Mouse (Mus musculus): ENCODE results near the gene Olfr325. TPM values are rescaled to one million over a fixed set of nuclear protein-coding genes. Genes with fewer than 3 reads are reported as not detected.
"Not testable (repeated sequence)": the region's sequence is repeated elsewhere in the genome, so short reads cannot be mapped to it uniquely, and the experiment has no call there.

Olfr325 gene
- total RNA-seq (2015; ENCODE audit: low replicate concordance) (not detected in 2 replicates), total RNA-seq (2017; ENCODE audit: low replicate concordance) (not detected in 2 replicates)

DNA sequence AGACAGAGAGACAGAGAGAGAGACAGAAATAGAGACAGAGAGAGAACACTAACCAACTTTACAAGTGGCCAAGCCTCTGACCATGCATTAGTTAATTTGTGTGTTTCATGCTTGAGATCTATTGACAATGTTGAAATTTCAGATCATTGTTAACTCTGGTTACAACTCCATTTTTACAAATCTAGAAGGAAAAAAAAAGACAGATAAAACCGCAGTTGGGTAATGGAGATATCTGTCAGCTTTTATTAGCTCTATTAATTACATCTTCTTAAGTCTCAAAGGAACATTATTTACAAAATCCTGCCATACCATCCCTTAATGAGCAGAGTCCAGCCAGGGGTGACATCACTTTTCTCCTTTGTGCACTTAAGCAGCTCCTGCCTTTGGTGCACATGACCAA, at the start of gene Olfr325:
Olfr325 (plus strand) TSS at position 301 of the 400 bp plus-strand sequence.
- ATAC-seq (replicated peaks; ENCODE audit: low FRiP score, poor library complexity, severe bottlenecking) = no peak

DNA sequence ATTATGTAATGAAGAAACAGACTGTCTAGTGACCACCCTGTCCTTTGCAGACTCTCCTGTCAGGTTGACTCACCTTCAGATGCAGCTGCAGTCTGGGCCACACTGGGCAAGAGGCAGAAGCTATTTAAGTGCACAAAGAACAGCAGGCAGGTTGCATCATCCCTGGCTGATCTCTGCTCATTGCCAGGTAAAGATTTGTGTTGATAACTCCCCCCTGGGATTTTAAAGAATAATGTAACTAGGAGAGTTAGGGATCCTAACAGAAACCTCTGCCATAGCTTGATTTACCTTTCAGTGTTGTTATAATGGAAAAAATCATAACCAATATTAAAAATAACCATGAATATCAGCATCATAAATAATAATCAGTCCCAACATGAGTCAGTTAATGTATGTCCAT, 42.8 kb upstream of the Olfr325 start, which contains the start of gene Olfr330:
Olfr330 (minus strand) TSS at position 101 of the 400 bp plus-strand sequence.
- ATAC-seq (replicated peaks; ENCODE audit: low FRiP score, poor library complexity, severe bottlenecking) = not testable (repeated sequence)

DNA sequence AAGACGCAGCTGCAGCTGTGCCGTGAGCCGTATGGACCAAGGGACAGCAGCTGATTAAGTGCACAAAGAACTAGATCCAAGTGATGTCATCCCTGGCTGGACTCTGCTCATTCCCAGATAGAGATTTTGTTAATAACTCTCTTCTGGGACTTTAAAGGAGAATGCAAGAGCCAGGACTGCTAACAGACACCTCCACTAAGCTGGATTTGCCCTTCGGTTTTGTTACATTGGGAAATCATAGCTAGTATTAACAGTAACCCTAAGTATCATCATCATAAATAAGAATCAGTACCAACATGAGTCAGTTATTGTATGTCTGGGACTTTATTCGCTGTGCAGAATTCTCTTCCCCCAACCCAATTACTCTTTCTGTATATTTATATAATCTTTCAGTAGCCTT, 31.2 kb upstream of the Olfr325 start, which contains the start of gene Olfr329-ps:
Olfr329-ps (minus strand) TSS at position 101 of the 400 bp plus-strand sequence.
- ATAC-seq (replicated peaks; ENCODE audit: low FRiP score, poor library complexity, severe bottlenecking) = no peak

DNA sequence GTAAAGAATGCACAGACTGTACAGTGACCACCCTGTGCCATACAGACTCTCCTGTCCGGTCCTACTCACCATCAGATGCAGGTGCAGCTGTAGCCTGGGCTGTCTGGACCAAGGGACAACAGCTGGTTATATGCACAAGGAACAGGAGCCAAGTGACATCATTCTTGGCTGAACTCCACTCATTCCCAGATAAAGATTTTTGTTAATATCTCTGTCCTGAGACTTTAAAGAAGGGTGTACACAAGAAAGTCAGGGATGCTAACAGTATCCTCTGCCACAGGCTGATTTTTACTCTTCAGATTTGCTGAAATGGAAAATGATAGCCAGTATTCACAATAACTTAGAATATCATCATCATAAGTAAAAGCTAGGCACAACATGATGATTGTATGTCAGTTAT, 22.0 kb upstream of the Olfr325 start, which contains the start of gene Olfr328:
Olfr328 (minus strand) TSS at position 101 of the 400 bp plus-strand sequence.
- ATAC-seq (replicated peaks; ENCODE audit: low FRiP score, poor library complexity, severe bottlenecking) = no peak

DNA sequence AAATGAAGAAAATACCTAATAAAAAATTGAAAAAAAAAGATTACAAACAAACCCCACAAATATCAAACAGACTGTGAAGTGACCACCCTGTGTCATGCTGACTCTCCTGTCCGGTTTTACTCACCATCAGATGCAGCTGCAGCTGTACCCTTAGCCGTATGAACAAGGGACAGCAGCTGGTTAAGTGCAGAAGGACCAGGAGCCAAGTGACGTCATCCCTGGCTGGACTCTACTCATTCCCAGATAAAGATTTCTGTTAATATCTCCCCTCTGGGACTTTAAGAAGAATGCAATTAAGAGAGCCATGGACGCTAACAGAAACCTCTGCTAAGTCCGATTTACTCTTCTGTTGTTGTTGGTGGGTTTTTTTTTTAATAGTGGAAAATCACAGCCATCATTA, 7.1 kb upstream of the Olfr325 start, which contains the start of gene Olfr224:
Olfr224 (minus strand) TSS at position 149 of the 400 bp plus-strand sequence.
- no peak for ATAC-seq (replicated peaks; ENCODE audit: low FRiP score, poor library complexity, severe bottlenecking)

DNA sequence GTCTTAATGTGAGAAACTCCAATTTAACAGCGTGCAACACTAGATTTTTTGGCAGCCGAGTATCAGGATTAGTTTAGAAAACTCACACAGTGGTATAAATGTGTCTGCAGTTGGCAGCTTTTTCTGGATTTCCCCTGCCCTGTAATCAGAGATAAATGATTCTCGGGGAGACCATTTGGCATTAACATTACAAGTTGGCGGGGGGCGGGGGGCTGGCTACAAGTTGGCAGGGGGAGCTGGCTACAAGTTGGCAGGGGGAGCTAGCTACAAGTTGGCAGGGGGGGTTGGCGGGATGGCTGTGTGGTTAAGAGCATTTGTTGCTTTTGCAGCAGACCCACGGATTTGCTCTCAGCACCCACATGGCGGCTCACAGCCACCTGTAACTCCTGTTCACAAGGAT, 1.1 kb downstream of the Olfr325 start:
- ATAC-seq (replicated peaks; ENCODE audit: low FRiP score, poor library complexity, severe bottlenecking) = no peak

DNA sequence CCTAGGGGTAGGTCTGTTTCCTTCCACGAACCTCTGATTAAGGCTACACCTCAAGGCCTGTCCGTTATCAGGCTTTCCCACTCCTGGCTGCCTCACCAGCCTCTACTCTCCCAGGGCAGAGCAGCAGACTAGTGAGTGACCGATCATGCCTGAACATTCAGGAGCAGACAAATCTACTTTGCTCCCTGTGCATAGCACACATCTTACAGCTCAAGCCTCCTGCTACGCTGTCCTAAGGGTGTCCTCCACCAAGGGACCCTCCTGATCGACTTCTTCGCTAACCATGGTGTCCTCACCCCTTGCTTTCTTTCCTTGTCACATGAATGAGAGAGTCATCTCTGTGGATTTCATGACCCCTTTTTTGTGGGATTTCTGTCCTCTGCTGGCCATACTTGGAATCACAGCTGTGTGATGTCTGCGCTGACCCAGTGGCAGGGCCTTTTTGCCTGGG, 10.4 kb downstream of the Olfr325 start:
- peak; percentile 97 for ATAC-seq (replicated peaks; ENCODE audit: low FRiP score, poor library complexity, severe bottlenecking)

DNA sequence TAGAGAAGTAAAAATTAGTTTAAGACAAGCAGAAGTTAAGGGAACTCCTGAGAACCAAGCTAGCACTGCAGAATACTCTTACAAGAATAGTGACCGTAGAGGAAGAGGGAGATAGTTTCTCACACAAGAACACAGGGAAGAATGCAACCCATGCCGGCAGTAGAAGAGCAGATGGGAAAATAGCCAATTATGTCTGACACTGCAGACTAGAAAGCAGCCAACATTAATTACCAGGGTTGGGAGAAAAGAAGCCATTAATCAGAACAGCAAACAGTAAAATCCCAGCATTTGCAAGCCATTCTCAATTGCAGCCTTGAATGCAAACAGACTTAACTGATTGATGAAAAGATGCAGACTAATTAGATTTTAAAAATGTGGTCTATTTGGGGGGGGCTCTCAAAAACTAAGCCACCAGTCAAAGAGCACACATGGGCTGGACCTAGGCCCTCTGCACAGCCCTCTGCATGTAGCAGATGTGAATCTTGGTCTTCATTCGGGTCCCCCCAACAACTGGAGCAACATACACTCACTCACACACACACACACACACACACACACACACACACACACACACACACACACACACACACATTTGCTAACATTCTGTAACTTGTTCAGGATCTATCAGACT, 11.2 kb downstream of the Olfr325 start:
- no peak for ATAC-seq (replicated peaks; ENCODE audit: low FRiP score, poor library complexity, severe bottlenecking)

DNA sequence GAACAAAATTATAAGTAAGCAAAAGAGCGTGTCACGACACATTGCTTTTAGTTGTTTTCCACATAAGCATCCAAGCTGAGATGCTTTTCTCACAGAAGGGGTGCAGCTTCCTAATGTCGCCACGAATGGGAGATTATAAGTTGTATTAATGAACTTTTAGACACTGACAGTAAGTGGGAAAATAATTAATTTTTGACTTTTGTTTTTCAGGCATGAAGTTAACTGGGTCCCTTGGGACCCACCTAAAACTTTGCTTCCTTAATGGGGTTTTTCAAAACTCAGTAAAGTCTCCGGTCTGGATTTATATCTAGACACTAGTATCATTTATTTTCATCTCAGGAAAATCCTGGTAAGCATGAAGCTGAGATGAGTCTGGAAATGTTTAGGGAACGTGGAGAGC, 17.3 kb downstream of the Olfr325 start, which contains the start of gene Olfr324:
Olfr324 (plus strand) TSS at position 301 of the 400 bp plus-strand sequence.
- no peak for ATAC-seq (replicated peaks; ENCODE audit: low FRiP score, poor library complexity, severe bottlenecking)

DNA sequence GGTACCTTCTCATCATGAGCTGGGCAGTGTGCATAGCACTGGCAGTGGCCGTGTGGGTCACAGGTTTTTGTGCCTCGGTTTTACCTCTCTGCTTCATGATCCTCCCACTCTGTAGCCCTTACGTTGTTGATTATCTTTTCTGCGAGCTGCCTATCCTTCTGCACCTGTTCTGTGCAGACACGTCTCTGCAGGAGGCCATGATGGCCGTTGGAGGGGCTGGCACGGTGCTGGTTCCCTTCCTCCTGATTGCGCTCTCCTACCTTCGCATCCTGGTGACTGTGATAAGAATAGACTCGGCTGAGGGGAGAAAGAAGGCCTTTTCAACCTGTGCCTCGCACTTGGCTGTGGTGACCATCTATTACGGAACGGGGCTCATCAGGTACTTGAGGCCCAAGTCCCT, 20.3 kb downstream of the Olfr325 start:
- no peak for ATAC-seq (replicated peaks; ENCODE audit: low FRiP score, poor library complexity, severe bottlenecking)

DNA sequence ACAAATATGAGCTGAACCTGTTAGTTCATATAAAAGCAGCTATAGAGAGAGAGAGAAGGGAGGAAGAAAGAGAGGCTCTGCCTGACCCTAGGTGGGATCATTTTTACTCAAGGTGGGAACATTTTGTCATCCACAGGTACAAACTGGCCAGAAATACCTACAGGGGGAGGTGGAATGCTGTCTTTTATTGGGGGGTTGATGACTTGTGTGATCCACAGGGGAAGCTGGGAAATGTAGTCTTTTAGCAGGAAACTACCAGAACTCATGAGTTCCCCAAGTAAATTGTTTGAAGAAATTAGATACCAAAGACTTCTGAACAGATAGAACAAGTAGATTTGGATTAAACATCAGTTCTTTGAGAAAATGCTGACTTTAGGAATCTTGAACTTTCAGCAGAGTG, 24.5 kb downstream of the Olfr325 start:
- no peak for ATAC-seq (replicated peaks; ENCODE audit: low FRiP score, poor library complexity, severe bottlenecking)

DNA sequence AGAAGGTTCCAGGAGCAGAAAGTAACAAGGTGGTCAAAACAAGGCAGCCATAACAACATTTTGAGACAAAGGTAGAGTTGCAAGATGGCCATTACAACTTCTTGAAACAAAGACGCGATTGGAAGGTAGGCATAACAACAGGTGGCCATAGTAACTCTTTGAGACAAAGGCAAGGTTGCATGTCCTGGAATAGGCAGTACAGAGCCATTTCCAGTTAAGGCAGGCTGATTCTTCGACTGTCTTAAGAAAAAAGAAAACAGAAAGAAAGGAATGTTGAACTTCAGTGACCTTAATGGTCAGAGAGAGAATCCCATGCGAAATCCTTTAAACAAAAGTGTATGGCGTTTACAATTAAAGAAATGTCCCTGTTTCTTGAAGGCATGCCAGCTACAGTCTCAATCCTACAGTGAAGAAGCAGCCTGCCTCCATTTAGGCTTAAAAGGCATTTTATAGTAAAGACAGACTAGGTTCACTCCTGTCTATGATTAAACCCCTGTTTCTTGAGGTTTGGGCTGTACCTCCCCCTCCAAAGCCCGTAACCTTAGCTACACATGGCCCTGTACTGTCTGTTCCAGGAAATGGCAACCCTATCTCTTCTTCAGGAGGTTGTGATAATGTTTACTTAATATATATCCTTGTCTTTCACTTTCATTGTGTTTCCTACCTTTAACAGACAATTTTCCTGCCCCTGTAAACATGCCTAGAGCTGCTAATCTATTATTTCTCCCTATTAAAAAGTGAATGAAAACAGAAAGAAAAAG, 25.4 kb downstream of the Olfr325 start:
- ATAC-seq (replicated peaks; ENCODE audit: low FRiP score, poor library complexity, severe bottlenecking) = no peak

DNA sequence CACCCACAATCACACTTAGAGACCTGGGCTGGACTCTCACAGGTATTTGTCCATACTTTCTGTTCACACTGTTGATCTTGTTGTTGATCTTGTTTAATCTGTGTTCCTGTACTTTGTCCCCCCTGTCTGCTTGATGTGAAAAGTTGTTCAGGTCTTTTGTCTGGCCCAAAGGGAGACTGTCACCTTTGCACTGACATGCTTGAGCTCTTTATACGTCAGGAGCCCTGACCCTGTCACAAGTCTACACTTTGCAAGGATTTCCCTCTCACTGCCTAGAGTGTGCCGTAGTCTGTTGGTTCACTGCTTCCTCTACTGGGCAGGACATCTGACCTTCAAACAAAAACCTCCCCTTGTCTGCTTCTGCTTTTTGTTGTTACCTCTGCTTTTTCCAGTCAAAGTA, 27.2 kb downstream of the Olfr325 start:
- no peak for ATAC-seq (replicated peaks; ENCODE audit: low FRiP score, poor library complexity, severe bottlenecking)

DNA sequence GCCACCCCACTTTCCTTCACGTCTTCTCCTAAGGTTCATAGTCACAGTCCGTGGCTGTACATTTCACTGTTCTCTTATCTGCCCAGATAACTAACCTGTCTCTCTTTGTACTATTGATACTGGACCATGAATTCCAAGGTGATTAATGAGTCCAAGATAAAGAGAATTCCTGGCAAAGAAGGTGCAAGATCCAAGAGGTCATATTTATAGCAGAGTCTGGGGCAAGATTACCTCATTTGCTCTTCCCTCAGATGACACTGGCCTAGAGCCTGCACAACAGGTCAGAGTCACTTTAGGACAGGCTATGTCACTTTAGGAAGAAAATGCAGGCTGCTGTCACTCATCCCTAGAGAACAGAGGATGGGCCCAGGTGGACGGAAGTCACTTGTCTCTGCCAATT, 27.7 kb downstream of the Olfr325 start:
- no peak for ATAC-seq (replicated peaks; ENCODE audit: low FRiP score, poor library complexity, severe bottlenecking)

DNA sequence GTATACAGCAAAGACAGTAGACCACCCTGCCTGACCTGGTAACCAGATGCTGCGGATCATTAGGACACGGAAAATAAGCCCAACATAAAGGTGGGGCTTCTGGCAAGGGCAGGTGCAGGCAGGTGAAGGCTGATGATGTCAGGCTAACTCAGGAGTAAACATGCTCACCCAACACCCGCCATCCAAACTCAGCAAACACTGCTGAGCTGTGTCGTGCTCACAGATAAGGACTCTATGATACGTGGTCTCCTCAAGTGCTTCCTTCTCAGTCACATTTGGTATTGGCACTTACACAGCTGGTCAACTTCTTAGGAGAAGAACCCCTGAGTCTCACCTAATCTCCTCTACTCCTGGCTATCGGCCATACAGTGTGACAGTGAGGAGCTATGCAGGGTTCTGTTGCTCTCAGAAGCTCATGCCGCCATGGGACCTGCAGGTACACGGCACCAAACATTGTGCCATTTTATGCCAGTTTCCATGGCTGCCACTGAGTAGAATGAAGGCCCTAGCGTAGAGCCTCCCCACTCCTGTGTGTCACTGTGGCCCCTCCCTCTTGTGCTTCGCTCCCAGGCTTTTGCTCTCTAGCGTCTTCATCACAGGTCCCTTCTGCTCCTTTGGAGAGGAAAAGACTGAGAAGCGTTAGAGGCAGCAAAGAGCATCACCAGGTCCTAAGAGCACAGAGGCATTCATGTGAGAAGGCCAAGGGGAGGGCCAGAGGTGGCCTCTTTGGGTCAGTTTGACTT, 28.8 kb downstream of the Olfr325 start:
- ATAC-seq (replicated peaks; ENCODE audit: low FRiP score, poor library complexity, severe bottlenecking) = 0 out of 2 replicates have a peak, but pooled peaks have one; percentile 38

DNA sequence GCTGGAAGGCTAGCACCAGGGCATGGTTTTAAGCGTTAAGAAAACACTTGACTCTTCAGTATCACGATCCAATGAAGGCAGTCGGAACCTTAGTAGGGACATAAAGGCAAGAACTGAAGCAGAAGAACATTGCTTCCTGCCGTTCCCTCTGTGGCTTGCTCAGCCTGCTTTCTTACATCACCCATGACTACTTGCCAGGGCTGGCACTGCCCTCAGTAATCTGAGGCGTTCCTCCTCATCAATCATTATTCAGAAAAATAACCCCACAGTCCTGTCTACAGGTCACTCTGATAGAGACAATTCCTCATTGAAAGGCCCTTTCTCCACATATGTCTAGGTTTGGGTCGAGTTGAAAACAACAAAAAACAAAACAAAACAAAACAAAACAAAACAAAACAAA, 29.5 kb downstream of the Olfr325 start:
- no peak for ATAC-seq (replicated peaks; ENCODE audit: low FRiP score, poor library complexity, severe bottlenecking)

DNA sequence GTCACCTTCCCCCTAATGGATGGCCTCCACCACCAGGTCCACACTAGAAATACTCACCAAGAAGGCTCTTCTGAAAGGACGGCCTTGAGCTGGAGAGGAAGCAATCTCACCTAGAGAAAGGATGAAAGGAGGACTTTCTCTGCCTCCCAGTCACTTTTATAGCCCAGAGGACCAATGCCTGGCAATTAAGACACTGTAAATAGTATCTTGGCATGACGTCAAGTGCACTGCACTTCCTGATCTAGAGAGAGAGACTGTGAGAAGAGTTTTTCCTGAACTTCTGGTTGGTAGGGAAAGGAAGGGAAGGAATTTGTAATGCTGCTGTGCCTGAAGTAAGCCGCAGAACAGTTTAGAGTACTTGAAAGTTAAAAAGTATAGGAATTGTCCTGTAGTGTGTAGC, 35.8 kb downstream of the Olfr325 start:
- ATAC-seq (replicated peaks; ENCODE audit: low FRiP score, poor library complexity, severe bottlenecking) = no peak

DNA sequence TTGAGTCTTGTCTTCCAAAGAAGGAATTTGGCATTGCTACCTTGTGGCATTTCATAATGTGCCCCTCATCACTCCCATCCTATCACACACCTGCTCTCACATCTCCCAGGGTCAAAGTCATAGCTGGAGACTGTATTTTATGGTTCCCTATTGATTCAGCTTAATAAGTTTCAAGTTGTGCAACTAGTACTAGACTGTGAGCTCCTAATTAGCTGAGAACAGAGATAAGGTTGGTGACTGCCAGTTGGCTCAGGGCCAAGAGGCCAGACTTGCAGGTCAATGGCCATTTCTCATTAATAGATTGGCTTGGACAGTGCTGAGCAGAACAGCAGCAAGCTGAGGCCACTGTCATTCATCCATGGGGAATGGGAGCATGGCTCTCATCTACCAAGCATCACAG, 37.0 kb downstream of the Olfr325 start:
- no peak for ATAC-seq (replicated peaks; ENCODE audit: low FRiP score, poor library complexity, severe bottlenecking)

DNA sequence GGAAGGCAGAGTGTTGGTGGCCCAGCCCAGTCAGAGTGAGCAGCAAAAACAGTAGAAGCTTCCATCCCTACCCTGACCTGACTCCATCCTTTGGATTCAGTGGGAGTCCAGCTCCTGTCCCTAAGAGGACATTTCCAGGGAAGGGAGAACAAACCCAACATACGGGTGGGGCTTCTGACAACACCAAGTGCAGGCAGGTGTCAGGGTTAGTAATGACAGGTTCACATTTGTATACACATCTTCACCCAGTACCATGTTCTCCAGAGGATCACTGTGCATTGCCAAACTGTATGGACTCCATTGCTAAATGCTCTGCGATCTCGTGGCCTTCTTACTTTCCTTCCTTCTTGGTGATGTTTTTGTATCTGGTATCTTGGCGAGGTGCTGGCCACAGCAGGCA, 38.4 kb downstream of the Olfr325 start, which contains the start of gene 2210407C18Rik:
2210407C18Rik (minus strand) TSS at position 101 of the 400 bp plus-strand sequence.
- ATAC-seq (replicated peaks; ENCODE audit: low FRiP score, poor library complexity, severe bottlenecking) = no peak

DNA sequence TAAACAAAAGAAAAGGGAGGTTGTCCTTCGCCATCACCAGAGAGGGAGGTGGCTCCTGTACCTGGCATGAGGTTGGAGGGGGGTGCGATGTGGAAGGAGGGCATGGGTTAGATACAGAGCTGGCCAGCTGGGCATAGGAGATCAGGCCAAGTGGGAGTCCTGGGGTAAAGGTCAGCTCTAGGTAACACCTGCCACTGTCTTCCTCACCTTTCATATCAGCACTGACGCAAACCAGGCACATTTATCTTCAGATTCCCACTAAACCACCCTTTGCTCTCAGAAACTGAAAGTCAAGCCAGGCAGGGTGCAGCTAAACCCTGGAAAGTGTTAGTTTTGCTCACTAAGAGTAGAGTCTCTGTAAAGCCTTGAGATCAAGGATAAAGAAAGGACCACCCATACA, 40.8 kb downstream of the Olfr325 start:
- no peak for ATAC-seq (replicated peaks; ENCODE audit: low FRiP score, poor library complexity, severe bottlenecking)

Data from erythroid progenitor cell, adult 5-6 weeks (primary cell).